Mouse (Mus musculus) urinary bladder, postnatal 36 days (tissue): ENCODE results near the gene D430042O09Rik.

Source experiments
- DNase-seq, 2 experiments: peaks; one replicate each; pipeline ENCODE4 v3.0.0; 2022; ENCODE audit warnings: low spot score in 2 of 2, mixed read lengths in 1 of 2

Gene D430042O09Rik

DNA sequence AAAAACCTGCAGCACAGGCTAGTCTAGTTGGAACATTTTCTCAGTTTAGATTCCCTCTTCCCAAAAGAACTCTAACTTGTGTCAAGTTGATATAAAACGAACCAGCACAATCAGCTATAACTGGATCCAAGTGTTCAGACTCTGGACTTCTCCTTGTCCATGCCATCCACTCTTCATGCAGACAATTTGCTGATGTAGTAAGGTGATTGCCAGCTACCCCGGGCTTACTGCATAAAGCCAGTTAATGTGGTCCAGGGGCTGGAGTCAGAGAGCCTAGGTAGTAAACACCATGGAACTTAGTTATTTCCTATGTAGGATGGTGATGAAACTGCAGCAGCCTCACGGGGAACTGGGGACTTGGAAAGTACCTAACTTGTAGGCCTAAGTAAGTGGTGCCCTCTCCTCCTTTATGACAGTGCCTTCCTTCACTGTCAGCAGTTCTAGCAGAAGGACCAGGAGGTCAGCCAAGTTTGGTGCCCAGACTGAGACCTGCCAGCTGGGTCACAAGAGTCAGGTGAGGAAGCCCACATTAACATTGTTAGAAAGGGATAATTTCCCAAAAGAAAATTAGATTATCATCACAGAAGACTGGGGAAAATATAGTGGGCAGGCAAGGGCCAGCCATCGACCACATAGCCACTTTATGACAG lies 28.8 kb downstream of the D430042O09Rik start:
- no peak for DNase-seq

DNA sequence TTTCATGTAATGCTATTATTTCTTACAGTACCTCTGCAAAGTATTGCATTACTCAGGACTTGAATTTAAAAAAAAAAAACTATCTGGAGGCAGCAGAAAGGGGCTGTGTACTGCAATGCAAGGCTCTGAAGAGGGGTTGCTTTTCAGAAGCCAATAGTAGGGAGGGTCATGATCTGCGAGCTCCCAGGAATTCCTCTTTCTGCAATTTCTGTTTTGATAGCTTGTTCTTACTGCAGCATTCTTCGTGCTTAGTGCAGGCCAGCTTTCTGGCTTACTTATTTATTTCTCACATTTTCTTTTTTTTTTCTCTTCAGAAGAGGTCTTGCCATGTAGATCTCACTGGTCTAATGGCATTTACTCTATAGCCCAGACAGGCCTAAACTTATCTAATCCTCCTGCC lies 32.8 kb downstream of the D430042O09Rik start:
- no peak for DNase-seq

GRCm38 (mm10) chr7:125741271-125741703 lies 33.6 kb downstream of the D430042O09Rik start:
- no peak for DNase-seq

- no peak for DNase-seq
Measured at GRCm38 (mm10) chr7:125744774-125745173, 37.1 kb downstream of the D430042O09Rik start.

DNA sequence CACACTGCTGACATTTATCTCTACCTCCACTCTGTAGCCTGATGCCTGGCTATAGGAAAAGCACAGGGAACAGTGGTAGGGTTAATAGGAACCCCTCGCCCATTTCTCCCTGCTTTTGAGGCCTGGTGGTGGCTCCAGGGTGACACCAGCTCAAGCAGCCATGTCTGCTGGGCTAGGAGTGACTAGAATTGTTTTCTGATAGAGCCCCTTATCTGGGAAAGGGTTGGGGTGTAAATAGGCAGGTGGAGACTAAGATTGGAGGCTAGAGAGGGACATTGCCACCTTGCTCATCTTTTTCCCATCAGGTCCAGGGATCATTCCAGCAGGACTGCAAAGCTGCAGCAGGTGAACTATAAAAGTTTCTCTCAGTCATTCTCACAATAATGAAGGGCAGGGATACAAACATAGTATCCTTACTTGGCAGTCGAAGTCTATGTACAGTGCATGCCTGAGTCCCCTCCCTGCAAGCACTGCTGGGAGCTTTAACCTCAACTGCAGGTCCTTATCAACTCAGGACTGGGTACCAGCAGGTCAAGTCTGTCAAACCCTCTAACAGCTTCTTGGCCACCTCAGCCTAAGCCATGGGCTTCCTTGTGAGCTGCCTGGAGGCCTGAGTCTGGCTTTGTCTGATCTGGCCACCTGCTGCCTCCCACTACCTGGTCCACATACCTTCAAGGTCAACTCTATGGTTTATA lies 39.1 kb downstream of the D430042O09Rik start:
- no peak for DNase-seq

DNA sequence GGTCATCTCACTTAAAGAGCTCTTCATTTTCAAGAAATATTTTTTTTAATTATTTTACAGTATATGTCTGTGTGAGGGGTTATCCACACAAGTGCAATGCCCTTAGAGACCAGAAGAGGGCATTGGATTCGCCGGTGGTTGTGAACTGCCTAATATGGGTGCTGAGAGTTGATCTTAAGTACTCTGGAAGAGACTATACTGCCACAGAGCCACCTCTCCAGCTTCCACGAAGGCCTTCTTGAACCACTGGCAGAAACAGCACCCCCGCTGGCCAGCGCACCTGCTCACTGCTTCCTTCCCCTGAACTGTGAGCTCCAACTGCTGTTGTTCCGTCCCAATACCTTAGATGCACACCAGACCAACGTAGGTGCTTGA lies 39.6 kb downstream of the D430042O09Rik start:
- no peak for DNase-seq

DNA sequence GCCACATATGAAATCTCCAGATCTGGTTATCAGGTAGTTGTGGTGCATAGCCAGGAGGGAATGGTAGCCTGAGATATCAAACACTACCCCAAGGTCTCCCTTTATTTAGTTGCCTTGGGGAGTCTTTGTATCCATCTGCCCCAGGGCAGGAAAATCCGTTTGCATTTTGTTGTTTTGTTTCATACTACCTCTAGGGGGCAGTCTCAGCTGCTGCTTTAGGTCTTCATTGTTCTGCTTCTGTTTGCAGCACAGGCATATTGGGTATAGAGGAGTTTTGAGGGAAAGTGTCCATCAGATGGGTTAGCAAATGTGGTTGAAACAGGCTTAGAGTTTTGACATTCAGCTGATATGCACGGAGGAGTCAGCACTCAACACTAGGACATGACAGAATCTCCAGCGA lies 40.5 kb downstream of the D430042O09Rik start:
- no peak for DNase-seq

DNA sequence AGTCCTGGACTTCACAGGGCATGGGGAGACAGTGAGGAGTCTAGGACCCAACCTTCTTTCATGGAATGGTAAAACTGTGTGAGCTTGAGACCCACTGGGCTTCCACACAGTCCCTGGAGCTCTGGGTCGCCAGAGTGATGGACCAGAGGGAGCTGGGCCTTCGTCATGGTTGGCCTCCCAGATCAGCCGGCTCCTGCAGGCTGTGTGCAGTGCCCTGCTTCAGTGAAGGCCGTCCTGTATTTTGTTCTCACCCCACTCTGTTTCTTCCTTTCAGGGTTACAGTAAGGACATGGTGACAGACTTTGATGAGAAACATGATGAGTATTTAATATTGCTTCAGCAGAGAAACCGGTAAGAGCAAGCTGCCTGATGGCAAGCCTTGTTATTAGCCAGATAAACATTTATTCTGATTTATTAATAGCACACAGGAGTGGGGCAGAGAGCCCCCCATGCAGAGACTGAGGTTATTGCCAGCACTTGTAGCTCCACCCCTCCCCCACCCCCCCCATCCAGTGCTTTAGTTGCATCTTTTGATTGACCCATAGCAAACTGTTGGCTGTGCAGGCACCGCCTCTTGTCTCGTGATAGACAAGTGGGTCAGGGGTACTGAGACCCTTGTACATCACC lies 45.1 kb downstream of the D430042O09Rik start:
- no peak for DNase-seq

- no peak for DNase-seq
Measured at GRCm38 (mm10) chr7:125753326-125753715, 45.6 kb downstream of the D430042O09Rik start.

DNA sequence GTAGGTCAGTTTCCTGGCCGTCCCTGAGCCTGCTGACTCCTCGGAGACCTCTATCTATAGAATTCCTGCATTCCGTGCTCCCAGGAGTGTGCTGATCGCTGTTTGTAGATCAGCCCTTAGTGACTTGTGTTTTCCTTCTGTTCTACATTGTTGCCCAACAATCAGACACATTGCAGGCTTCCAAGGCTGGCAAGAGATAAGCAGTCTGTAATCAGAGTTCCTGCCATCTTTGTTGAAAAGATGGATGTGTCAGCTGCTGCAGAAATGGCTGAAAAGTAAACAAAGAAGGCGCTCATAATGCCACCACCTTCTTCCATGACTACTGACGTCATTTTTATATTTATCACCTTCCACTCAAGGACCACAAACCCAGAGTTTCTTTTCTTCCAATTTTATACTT lies 49.1 kb downstream of the D430042O09Rik start:
- no peak for DNase-seq

GRCm38 (mm10) chr7:125757896-125758623 lies 50.4 kb downstream of the D430042O09Rik start:
- no peak for DNase-seq

DNA sequence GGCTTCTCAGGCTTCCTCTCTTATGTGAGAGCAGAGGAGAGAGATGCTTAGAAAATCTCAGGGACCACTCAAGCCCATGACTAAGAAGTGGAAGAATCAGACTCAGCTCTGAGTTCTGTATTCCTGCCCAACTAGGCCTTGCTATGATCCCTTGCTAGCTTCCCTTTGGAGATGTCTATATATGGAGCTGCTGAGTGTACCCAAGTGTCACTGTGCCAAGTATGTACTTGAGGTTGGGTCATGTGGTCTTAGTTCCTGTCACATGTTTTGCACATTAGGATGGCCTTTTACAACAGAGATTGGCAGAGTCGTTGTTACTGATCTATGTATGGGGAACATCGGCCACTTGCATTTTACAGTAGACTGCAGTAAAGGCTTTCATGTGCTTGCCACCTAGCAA lies 54.6 kb downstream of the D430042O09Rik start:
- DNase-seq: no peak

DNA sequence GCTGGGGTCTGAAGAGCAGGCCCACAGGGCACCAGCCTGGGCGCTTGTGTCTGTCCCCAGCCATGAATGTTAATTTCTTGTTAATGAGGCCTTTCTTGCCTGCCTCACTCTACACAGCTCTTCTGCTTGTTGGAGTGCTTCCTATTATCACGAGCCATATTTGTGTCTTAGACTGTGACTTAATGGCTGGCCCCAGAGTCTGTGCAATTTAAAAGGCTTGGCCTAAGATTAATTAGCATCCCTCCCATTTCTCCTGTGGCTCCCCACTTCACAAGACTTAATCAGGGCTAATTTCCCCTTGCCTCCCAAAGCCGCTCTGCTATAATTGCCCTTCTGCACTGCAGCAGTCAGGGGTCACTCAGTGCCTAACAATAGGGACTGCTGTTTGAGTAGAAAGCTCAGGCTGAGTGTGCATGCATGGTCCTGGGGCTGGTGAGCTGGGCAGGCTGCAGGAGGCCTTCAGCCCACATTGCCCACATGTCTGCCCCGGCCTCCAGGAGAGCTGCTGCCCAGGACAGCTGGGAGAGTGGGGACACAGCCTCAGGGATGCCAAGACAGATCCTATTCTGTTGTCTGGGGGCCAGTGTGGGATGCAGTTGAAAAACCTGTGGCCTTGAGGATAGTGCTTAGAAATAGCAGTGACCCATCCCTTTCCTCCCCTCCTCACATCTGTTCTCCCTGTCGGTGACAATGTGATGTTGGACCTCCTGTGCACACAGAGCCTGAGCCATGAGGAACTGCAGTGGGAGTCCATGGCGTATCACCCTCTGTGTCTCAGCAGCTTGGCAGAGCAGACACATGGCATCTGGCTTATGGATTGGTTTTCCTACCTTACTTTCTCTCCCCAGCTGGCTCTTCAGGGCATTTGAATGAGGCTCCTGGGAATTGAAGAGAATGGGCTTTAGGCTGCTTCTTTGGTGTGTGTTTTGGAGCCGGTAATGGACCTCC lies 55.5 kb downstream of the D430042O09Rik start:
- DNase-seq: no peak

DNA sequence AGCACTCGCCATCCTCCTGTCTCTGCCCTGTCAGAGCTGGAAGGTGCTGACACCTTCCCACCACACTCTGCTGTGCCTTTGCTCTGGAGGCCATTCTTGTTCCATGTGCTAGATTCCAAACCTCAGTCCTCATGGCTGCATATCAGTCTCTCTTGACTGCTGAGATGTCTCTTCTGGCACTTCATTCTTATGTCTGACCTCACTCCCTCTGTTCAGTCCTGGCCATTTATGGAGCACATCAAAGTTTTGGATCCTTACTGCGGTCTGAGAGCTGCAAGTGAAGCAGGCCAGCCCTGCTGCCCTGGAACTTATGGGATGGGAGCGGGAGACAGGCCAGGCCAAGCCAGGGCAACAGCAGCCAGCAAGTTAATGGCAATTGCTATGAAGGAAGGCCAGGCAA lies 56.7 kb downstream of the D430042O09Rik start:
- no peak for DNase-seq

- DNase-seq: peak in 1 of 2 experiments; percentile 14
Measured at GRCm38 (mm10) chr7:125766976-125767831, 59.5 kb downstream of the D430042O09Rik start.

- no peak for DNase-seq
Measured at GRCm38 (mm10) chr7:125772961-125773571, 65.4 kb downstream of the D430042O09Rik start.

DNA sequence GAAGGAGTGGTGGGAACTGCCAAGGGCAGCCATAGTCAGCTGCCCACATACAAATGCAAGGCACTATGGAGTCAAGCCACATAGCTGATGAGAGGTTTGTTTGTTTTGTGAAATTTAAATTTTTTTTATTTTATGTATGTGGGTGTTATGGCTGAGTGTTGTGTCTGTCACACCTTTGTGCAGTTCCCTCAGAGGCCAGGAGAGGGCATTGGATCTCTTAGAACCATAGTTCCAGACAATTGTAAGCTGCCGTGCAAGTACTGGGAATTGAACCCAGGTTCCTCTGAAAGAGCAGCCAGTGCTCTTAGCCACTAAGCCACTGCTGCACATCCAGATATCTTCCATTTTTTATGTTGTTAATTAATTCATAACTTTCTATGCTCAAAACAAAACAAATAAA lies 75.5 kb downstream of the D430042O09Rik start:
- DNase-seq: no peak

GRCm38 (mm10) chr7:125786105-125786504 lies 78.4 kb downstream of the D430042O09Rik start:
- no peak for DNase-seq

DNA sequence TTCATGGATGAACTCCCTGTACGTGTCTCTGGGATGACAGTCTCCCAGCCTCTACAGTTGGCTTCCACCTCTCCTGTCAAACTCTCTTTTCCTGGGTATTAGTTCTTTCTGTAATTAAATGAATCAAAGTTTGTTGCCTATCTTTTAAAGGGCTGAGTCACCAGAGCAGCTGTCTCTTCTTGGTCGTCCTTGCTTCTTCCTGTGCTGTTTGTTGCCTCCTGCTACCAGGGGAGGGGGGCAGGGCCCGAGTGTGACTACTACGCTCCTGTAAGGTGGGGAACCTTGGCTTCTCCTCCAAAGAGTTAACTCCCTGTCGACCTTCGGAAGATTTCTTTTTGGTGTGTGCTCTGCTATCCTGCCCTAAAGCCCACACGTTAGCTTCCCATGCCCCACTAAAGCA lies 79.4 kb downstream of the D430042O09Rik start:
- DNase-seq: no peak

- no peak for DNase-seq
Measured at GRCm38 (mm10) chr7:125790039-125790438, 82.4 kb downstream of the D430042O09Rik start.
